Mouse (Mus musculus): ENCODE results near the gene Mapk1ip1l.

The Mapk1ip1l gene

DNA sequence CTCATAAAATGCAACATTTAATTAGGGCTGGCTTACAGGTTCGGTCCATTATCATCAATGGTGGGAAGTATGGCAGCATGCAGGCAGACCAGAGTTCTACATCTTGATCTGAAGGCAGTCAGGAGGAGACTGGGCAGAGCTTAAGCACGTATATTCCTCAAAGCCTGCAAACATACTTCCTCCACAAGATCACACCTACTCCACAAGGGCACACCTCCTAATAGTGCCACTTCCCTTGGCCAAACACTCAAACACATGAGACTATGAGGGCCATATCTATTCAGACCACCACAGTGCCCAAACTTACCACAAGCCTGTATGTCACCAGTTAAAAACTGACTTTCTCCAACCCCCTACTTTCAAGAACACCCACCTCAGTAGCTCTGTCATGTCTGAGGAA, 63.4 kb downstream of the Mapk1ip1l start:
- DNase-seq (ENCODE audit: low spot score), result no peak

DNA sequence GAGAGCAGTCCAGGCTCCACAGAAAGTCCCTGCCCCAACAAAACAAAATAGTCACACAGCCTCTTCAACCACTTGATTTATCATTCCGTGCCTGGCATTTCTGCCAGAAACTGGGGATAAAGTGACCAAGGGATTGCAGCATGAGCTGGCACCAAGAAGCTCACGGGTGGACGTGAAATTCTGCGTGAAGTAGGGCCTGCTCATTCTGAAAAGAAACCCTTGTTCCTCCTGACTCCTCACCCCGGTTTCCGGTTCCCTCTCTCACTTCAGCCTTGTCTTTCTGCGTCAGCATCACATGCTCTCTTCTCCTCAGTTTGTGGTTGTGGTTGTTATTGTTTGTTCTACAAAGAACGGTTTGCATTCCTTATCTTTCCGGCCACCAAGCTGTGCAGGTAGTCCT, 63.8 kb downstream of the Mapk1ip1l start:
- no peak for DNase-seq (ENCODE audit: low spot score)

DNA sequence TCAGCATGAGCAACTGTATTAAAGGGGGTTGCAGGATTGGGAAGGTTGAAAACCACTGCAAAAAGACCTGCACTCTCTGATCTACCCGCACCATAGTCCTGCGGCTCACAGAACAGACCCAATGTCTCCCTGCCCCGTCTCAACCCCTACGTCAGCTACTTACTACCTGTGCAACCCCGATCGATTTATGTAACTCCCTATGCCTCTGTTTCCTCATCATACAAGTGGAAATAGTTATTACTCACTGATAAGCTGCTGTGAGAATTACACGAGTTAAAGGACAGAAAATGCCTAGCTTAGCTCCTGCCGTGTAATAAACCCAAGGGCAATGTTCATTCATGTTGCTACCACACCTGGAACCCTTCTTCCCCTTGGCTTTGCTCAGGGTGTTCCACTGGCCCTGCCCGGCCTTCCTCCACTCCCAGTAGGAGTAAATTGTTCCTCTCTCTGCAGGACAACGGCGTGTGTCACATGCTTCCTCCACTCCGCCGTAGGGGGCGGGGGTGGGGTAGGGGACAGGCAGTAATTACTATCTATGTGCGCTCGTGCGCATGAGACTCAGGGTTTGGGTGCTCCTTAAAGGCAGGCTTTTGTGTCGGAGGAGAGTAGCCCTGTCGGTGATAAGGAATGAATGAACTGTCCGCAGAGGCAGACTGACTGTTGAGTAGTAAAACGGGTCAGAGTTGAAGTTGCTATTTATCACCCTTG, 66.8 kb downstream of the Mapk1ip1l start:
- DNase-seq (ENCODE audit: low spot score), result no peak

DNA sequence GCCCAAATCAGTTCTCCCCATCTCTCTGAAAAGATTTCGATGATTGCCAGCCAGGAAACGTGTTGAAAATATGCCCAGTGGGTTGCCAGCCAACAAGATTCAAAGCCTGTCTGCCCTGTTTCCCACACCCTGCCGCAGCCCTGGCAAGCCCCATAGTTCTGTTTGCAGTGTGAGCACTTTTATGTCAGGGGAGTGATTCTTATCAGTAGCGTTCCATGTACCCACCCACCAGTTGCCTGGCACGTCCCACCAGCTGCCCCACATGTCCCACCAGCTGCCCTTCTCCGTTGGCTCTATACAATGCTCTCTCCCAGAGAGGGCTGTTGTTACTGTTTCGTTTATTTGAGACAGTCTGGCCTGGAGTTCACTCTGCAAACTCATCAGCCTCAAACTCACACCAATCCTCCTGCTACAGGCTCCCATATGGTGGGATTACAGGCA, 68.8 kb downstream of the Mapk1ip1l start:
- DNase-seq (ENCODE audit: low spot score), result no peak

DNA sequence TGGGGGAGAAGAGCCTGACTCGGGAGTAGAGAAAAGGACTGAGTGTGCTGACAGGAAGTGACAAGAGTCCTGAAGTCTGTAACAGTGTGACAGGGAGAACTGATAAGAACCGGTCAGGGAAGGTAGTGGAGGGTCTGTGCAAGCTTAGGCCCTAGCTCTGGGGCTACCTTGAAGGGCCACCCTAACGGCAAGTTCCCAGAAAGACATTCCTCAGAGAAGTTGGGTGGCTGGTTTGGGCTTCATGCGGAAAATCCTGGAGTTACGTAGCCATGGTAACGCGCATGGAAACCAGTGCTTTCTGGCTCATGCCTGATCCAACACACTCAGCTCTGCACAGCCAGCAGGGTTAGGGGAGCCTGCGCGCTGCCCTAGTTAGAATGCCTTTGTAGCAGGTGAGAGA, 69.4 kb downstream of the Mapk1ip1l start, which contains the start of gene Lgals3:
Gene Lgals3 (plus strand): TSS at position 291 of the 400 bp plus-strand sequence.
- peak; percentile 25 for DNase-seq (ENCODE audit: low spot score)

DNA sequence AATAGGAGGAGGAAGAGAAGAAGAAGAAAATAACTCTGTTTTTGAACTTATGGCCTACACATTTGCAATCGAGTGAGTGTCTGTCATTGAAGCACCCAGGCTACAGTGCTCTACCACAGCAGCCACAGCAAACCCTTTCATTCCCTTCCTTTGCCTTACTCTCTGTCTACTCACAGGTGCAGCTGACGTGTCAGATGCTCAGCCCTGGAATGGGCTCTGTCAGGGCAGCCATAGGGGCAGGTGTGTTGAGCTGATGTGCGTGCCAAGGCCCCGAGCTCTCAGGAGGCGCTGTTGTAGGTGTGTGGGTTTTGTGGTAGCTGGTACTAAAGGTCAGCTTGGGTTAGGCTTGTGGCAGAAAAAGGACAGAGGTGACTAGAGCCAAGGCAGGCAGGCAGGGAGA, 71.7 kb downstream of the Mapk1ip1l start:
- no peak for DNase-seq (ENCODE audit: low spot score)

DNA sequence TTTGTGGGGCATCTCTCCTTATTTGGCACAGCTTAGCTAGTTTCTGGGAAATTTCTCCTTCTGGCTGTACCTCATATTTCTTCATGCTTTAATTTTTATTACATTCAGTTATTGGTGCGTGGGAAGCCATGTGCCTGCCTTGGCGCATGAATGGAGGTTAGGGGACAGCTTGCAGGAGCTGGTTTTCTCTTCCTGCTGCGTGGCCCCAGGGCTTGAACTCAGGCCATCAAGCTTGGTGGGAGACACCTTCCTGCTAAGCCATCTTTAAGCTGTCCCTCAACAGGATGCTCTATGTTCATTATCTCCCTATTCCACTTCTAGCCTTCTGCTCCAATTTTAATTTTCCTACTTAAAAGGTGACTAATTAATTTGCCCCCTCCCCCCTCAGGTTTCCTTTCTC, 72.7 kb downstream of the Mapk1ip1l start:
- DNase-seq (ENCODE audit: low spot score), result no peak

DNA sequence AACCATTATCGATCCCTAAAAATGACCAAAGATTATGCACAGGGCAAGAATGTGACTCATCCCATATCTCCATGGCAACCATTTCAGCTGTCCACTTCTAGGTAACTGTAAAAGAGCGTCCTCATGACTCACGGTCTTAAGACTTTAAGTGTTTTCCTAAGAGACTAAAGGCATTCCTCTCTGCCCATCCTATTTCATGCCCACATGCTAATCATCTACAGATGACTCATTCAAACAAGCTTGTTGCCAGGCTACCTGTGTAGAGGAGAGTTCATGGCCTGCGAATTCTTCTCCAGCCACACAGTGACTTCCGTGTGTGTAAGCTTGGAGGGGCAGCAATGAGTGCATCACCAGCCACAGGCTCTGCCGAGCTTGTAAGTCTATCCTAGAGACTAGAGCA, 73.6 kb downstream of the Mapk1ip1l start:
- DNase-seq (ENCODE audit: low spot score), result no peak

Measured in retina, embryonic 14.5 days (tissue).